Mouse (Mus musculus) testis, adult 2 months (tissue): ENCODE measurements around the gene Stard13. TPM values are rescaled to one million over a fixed set of nuclear protein-coding genes. Genes with fewer than 3 reads are reported as not detected.

Experiments used
- H3K27ac ChIP-seq: fragments of 200-500 bp; 2 replicates; pipeline ENCODE4 v1.5.1; 2012; ENCODE audit warnings: low read depth, low read length; ENCODE audit not compliant: control insufficient read depth, insufficient read depth
- H3K27me3 ChIP-seq: fragments of 200-500 bp; 2 replicates; pipeline ENCODE4 v1.6.1; 2012; ENCODE audit warnings: mild to moderate bottlenecking, low read length, moderate library complexity; ENCODE audit not compliant: control insufficient read depth, insufficient read depth
- H3K36me3 ChIP-seq: fragments of 200-500 bp; 2 replicates; pipeline ENCODE4 v1.6.1; 2012; ENCODE audit warnings: mild to moderate bottlenecking, low read length; ENCODE audit not compliant: control insufficient read depth, insufficient read depth
- H3K4me1 ChIP-seq: fragments of 200-500 bp; 2 replicates; pipeline ENCODE4 v1.6.1; 2012; ENCODE audit warnings: low read length; ENCODE audit not compliant: control insufficient read depth, insufficient read depth
- H3K4me3 ChIP-seq: fragments of 200-500 bp; 2 replicates; pipeline ENCODE4 v1.5.1; 2012; ENCODE audit warnings: low read depth, mild to moderate bottlenecking, low read length, moderate library complexity, mixed read lengths; ENCODE audit not compliant: control insufficient read depth
- CTCF ChIP-seq: fragments of 200-500 bp; IDR thresholded peaks from 2 replicates; pipeline ENCODE4 v1.5.1; 2012; ENCODE audit warnings: low read depth, mild to moderate bottlenecking, inconsistent platforms, low read length, moderate library complexity; ENCODE audit not compliant: control insufficient read depth, insufficient read depth, insufficient replicate concordance
- POLR2A ChIP-seq: fragments of 200-500 bp; IDR thresholded peaks from 2 replicates; pipeline ENCODE4 v1.6.1; 2012; ENCODE audit warnings: low read depth, mild to moderate bottlenecking, inconsistent platforms, low read length, moderate library complexity; ENCODE audit not compliant: control insufficient read depth
- polyA plus RNA-seq: library from polyadenylated mRNA; depleted of rRNA; stranded (reverse); fragments of >200 nt; gene quantifications from 2 replicates; pipeline ENCODE4 v1.2.3, GENCODE M21; 2012

The Stard13 gene
- polyA plus RNA-seq, 1 experiment, result 3.3 TPM

DNA sequence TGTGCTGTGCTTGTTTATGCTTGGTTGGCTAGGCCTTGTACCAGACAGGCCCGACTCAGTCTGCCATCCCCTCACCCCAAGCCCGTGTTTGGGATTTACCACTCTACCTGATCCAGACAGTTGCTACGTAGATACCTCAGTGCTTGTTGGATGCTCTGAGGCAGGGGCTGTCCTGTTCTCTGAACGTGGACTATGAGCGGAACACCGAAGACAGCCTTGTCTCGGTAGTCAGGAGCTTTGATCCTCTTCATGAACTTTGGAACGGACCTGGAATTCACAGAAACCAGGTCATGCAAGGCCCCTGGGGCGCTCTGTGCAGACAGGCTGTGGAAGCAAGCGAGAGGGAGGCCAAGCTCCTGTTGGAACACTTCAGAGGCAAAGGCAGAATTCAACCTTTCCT is 174.3 kb downstream of the Stard13 start:
- H3K4me3 ChIP-seq, result no peak overlapping the region
- H3K27me3 ChIP-seq, result no peaks in the 10 kb centered on the region
- no peak for TF ChIP-seq CTCF
- no peak for TF ChIP-seq POLR2A
- H3K27ac ChIP-seq, result no peak overlapping the region
- peaks cover 3% of the 10 kb centered on the region for H3K4me1 ChIP-seq
- no peaks in the 10 kb centered on the region for H3K36me3 ChIP-seq

DNA sequence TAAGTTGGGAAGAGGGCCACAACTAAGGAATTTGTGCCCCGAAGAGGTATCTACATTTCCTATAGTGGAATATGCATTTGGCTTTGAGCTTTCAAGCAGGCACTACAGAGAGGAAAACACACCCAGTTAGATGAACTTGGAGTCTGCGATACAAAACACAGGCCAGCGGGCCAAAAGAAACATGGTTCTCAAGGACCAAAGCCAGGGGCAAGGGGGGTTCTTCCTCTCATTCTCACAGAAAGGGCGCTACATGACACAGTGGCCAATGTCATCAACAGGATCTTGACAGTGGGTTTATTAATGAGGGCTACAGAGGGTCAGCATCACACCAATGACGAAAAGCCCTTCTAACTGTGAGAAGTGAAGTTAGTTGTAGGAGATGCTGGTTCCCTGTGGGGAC is 175.9 kb downstream of the Stard13 start:
- Histone ChIP-seq H3K4me1 (no peaks in the 10 kb centered on the region; the same call in 1 of the 2 replicates), H3K27me3 (no peaks in the 10 kb centered on the region), H3K36me3 (no peaks in the 10 kb centered on the region), H3K4me3 (no peak overlapping the region), H3K27ac (no peak overlapping the region)
- TF ChIP-seq POLR2A (no peak), CTCF (no peak)

DNA sequence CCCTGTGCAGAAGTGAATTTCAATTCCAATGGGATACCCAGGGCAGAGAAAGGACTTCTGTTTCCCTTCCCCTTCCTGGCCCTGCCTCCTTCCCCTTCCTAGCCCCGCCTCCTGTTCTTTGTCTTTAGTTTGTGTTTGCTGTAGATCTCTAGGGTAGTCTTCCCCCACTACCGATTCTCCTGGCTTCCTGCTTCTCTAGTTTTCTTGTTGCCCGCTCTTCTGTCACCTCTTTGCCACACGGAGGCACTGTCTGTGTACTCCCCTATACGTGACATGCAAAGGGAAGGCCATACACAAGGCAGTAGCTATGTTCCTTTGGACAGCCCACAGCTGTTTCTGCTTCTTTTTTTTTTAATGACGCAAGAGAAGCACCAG is 176.7 kb downstream of the Stard13 start:
- Histone ChIP-seq H3K4me3 (no peak overlapping the region), H3K36me3 (no peaks in the 10 kb centered on the region), H3K27me3 (no peaks in the 10 kb centered on the region), H3K4me1 (no peaks in the 10 kb centered on the region; the same call in 1 of the 2 replicates), H3K27ac (no peak overlapping the region)
- no peak for TF ChIP-seq POLR2A
- no peak for TF ChIP-seq CTCF

DNA sequence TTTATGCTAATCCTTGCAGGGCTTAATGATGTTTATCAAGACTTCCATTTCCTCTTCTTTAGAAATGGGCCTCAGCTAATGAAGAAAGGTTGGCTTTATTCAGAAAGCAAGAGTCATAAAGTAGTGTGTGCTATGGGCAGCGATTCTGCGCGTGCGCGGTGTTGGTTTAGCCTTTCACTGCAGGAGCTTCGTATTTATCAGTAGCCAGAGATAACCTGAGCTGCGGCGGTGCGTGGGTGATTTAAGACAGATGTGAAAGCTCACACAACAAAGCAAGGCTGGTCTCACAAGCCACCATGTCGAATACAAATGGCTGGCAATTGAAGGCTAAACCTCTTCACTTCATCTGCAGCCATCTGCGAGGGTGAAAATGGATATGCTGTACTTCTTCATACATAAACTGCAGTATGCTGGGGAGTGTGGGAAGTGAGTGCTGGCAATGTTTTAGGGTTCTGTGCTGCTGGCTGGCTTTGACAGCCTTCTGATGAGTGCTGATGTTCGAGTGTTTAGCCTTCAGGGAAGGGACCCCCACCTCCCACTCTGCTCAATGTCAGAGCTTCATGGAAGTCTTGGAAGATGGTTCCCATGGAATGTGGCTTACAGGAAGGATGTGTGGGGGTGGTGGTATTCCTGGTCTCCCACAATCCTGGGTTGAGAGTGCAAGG is 177.2 kb downstream of the Stard13 start:
- no peak overlapping the region for H3K27ac ChIP-seq
- H3K27me3 ChIP-seq, result no peaks in the 10 kb centered on the region
- no peaks in the 10 kb centered on the region; the same call in 1 of the 2 replicates for H3K4me1 ChIP-seq
- H3K4me3 ChIP-seq, result no peak overlapping the region
- no peak for TF ChIP-seq CTCF
- TF ChIP-seq POLR2A, result no peak
- no peaks in the 10 kb centered on the region for H3K36me3 ChIP-seq

DNA sequence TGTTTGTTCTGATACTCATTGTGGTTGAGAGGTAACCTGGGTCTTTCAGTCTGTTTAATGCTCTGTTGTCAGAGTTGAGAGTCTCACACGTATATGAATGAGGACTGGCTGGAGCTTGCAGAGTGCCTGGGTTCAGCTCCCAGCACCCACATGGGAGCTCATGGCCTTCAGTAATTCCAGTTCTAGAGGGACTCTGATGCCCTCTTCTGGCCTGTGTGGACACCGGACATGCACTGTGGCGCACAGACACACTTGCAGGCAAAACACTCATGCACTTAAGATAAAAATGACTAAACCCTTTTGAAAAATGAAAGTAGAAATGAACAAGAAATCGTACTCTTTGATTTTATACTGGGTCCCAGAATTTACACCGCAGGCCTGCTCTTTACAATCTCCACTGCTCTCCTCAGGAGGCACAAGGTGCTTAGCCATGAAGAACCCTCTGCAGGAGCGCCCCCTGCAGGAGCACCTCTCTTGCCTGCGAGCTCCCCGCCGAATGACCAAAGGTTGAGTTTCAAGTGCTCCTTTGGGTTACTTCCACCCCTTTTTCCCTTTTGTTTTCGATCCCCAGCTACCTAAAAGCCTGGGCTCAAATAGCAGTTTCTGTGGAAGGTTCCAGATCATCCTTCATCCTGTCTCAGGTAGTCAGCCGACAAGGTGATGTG is 178.1 kb downstream of the Stard13 start:
- Histone ChIP-seq H3K4me3 (no peak overlapping the region), H3K36me3 (no peaks in the 10 kb centered on the region), H3K4me1 (no peaks in the 10 kb centered on the region; the same call in 1 of the 2 replicates), H3K27me3 (no peaks in the 10 kb centered on the region), H3K27ac (no peak overlapping the region; the same call in 1 of the 2 replicates)
- TF ChIP-seq CTCF (peak; percentile 25; the same call in 1 of the 2 replicates), POLR2A (no peak)

DNA sequence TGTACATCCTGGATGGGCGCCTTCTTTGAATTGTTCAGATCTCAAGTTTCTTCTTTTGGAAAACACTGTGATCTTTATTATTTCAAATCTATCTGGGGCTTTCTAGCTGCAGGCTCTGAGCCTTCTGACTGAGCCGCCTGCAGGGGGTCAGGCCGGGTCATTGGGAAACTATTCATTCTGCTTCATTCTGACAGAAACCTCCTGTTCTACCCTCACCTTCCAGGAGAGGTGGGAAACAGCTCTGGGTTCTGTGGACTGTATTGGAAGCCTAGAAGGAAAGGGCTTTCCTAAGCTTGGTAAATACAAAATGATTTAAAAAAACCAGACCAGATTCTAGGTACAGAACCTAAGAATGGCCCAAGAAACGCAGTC is 178.9 kb downstream of the Stard13 start:
- no peaks in the 10 kb centered on the region for H3K36me3 ChIP-seq
- no peaks in the 10 kb centered on the region for H3K27me3 ChIP-seq
- TF ChIP-seq POLR2A (no peak), CTCF (no peak)
- H3K4me3 ChIP-seq, result no peak overlapping the region
- no peaks in the 10 kb centered on the region; the same call in 1 of the 2 replicates for H3K4me1 ChIP-seq
- H3K27ac ChIP-seq, result no peak overlapping the region

DNA sequence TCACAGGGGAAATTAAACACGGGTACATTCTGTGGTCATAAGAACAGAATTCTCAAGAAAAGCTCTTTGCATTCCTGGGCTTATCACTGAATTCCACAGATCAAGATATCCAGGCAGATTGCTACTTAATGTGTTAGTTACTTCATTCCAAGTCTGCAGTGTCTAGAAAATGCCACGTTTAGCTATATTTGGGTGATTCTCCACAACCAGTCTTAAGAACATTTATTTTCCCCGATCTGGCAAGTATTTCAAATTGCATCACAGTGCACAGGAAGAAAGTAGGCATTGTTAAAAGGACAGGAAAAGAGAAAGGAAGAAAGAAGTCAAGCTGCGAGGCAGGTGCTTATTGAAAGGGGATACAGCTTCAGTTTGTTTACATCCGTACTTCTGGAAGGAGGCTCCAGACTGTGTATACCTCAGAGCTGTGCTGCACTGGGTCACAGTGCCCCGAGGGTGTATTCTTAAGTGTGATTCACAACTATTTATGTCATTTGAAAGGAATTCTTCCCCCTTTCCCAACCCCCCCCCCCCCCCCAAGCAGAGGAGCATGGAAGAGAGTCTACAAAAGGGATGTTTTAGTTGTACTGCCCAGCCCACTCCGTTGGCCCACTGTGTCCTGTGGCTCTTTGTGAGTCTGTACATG is 179.4 kb downstream of the Stard13 start:
- H3K4me3 ChIP-seq, result no peak overlapping the region
- H3K4me1 ChIP-seq, result no peaks in the 10 kb centered on the region; the same call in 1 of the 2 replicates
- H3K27me3 ChIP-seq, result no peaks in the 10 kb centered on the region
- no peak overlapping the region for H3K27ac ChIP-seq
- TF ChIP-seq POLR2A, result no peak
- no peak for TF ChIP-seq CTCF
- no peaks in the 10 kb centered on the region for H3K36me3 ChIP-seq
